Mouse (Mus musculus): Measurements from ENCODE around the gene Upf2.

- TF ChIP-seq CTCF (IDR thresholded peaks at IDR 0.05) (no peak), EP300 (IDR thresholded peaks at IDR 0.05) (no peak)
Measured at GRCm38 (mm10) chr2:5929793-5930192, 21.5 kb upstream of the Upf2 start.

All from lung, postnatal 0 days (tissue).